Mouse (Mus musculus): ENCODE data around the gene Tuba1c. TPM values are rescaled to one million over a fixed set of nuclear protein-coding genes. Genes with fewer than 3 reads are reported as not detected.

The Tuba1c gene
- 60.9 and 85.4 TPM in 2 replicates for total RNA-seq (2014; rRNA removed)
- 281 and 339 TPM in 2 replicates for polyA plus RNA-seq (2012; rRNA removed)

- TF ChIP-seq CTCF (IDR thresholded peaks at IDR 0.05; ENCODE audit: low read depth, low read length) (no peak), POLR2A (IDR thresholded peaks at IDR 0.05; ENCODE audit: extremely low read depth, insufficient read depth, low read length) (peak; percentile 85; the same call in 1 of the 2 replicates)
- peak within 1 kb of the TSS; percentile 89 for H3K9ac ChIP-seq (ENCODE audit: low read depth, low read length)
- WGBS: under 1% methylated on average over 51 of the region's 52 CpGs
- H3K79me2 ChIP-seq (ENCODE audit: control insufficient read depth, insufficient read depth, low read length): 0 out of 2 replicates have a peak, but pooled peaks cover 5% of the 10 kb centered on the region
- DNase-seq (ENCODE audit: extremely low read depth, low read depth, low spot score): peak; percentile 94
- H3K36me3 ChIP-seq (ENCODE audit: control insufficient read depth, insufficient read depth, low read length): peaks cover 5% of the 10 kb centered on the region
- peak within 1 kb of the TSS; percentile 94 for H3K27ac ChIP-seq (replicated peaks; ENCODE audit: insufficient read depth, low read depth, low read length)
- H3K27me3 ChIP-seq (ENCODE audit: control insufficient read depth, insufficient read depth, low read length): no peaks in the 10 kb centered on the region
- H3K4me3 ChIP-seq (ENCODE audit: insufficient read depth, low read depth, low read length): peak within 1 kb of the TSS; percentile 82
- H3K4me1 ChIP-seq (ENCODE audit: control insufficient read depth, insufficient read depth, low read length): peaks cover 27% of the 10 kb centered on the region
Observed at GRCm38 (mm10) chr15:99029619-99030584, at the start of gene Tuba1c. Gene Tuba1c (plus strand): TSS chr15:99029891.

- H3K4me3 ChIP-seq (ENCODE audit: insufficient read depth, low read depth, low read length): no peak overlapping the region
- no peaks in the 10 kb centered on the region for H3K79me2 ChIP-seq (ENCODE audit: control insufficient read depth, insufficient read depth, low read length)
- 77% methylated on average over 7 of the region's 7 CpGs for WGBS
- H3K4me1 ChIP-seq (ENCODE audit: control insufficient read depth, insufficient read depth, low read length): no peaks in the 10 kb centered on the region
- no peaks in the 10 kb centered on the region for H3K36me3 ChIP-seq (ENCODE audit: control insufficient read depth, insufficient read depth, low read length)
- H3K9ac ChIP-seq (ENCODE audit: low read depth, low read length): no peak overlapping the region
- TF ChIP-seq POLR2A (IDR thresholded peaks at IDR 0.05; ENCODE audit: extremely low read depth, insufficient read depth, low read length) (no peak), CTCF (IDR thresholded peaks at IDR 0.05; ENCODE audit: low read depth, low read length) (no peak)
- no peak overlapping the region for H3K27ac ChIP-seq (replicated peaks; ENCODE audit: insufficient read depth, low read depth, low read length)
- DNase-seq (ENCODE audit: extremely low read depth, low read depth, low spot score): no peak
- no peaks in the 10 kb centered on the region for H3K27me3 ChIP-seq (ENCODE audit: control insufficient read depth, insufficient read depth, low read length)
Observed at GRCm38 (mm10) chr15:98980012-98980614, 49.6 kb upstream of the Tuba1c start.

- Histone ChIP-seq H3K27ac (replicated peaks; ENCODE audit: insufficient read depth, low read depth, low read length) (no peak overlapping the region), H3K4me1 (ENCODE audit: control insufficient read depth, insufficient read depth, low read length) (no peaks in the 10 kb centered on the region), H3K79me2 (ENCODE audit: control insufficient read depth, insufficient read depth, low read length) (no peaks in the 10 kb centered on the region), H3K36me3 (ENCODE audit: control insufficient read depth, insufficient read depth, low read length) (no peaks in the 10 kb centered on the region), H3K27me3 (ENCODE audit: control insufficient read depth, insufficient read depth, low read length) (no peaks in the 10 kb centered on the region), H3K9ac (ENCODE audit: low read depth, low read length) (no peak overlapping the region), H3K4me3 (ENCODE audit: insufficient read depth, low read depth, low read length) (no peak overlapping the region)
- TF ChIP-seq POLR2A (IDR thresholded peaks at IDR 0.05; ENCODE audit: extremely low read depth, insufficient read depth, low read length) (no peak), CTCF (IDR thresholded peaks at IDR 0.05; ENCODE audit: low read depth, low read length) (no peak)
- DNase-seq (ENCODE audit: extremely low read depth, low read depth, low spot score): no peak
- 90% methylated on average over 6 of the region's 6 CpGs for WGBS
Observed at GRCm38 (mm10) chr15:98982100-98982499, 47.6 kb upstream of the Tuba1c start.

DNA sequence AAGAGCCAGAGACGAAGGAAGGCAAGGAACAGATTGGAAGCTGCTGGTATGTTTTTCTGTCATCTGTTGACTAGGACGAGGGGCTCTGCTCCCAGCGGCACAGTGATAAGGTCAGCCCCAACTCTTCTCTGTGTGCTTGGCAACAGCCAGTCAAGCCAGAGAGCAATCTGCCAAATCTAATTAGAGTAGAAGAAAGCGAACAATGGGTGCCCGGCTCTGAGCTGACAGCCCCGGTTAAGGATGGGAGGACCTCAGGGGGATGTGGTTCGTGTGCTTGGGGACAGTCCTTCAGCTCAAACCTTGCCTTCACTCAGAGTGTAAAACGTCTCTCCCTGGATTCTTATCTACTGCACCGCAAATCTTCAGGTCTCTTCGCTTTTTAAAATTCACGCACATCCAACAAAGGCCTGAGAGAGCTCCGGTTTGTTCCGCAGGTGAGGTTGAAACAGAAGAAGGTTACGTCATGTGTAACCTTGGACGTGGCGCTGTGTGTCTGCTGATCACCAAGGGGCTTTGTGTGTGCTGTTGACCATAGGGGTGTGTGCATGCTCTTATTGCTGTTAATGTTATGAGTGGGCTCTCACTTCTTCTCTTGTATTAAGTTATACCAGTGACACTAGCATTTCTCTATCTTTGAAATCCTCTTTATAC, 46.1 kb upstream of the Tuba1c start:
- no peaks in the 10 kb centered on the region for H3K27me3 ChIP-seq (ENCODE audit: control insufficient read depth, insufficient read depth, low read length)
- no peak overlapping the region for H3K9ac ChIP-seq (ENCODE audit: low read depth, low read length)
- no peaks in the 10 kb centered on the region for H3K36me3 ChIP-seq (ENCODE audit: control insufficient read depth, insufficient read depth, low read length)
- H3K4me1 ChIP-seq (ENCODE audit: control insufficient read depth, insufficient read depth, low read length): no peaks in the 10 kb centered on the region
- H3K4me3 ChIP-seq (ENCODE audit: insufficient read depth, low read depth, low read length): no peak overlapping the region
- 71% methylated on average over 16 of the region's 16 CpGs for WGBS
- H3K79me2 ChIP-seq (ENCODE audit: control insufficient read depth, insufficient read depth, low read length): no peaks in the 10 kb centered on the region
- TF ChIP-seq POLR2A (IDR thresholded peaks at IDR 0.05; ENCODE audit: extremely low read depth, insufficient read depth, low read length) (no peak), CTCF (IDR thresholded peaks at IDR 0.05; ENCODE audit: low read depth, low read length) (no peak)
- no peak for DNase-seq (ENCODE audit: extremely low read depth, low read depth, low spot score)
- no peak overlapping the region for H3K27ac ChIP-seq (replicated peaks; ENCODE audit: insufficient read depth, low read depth, low read length)

DNA sequence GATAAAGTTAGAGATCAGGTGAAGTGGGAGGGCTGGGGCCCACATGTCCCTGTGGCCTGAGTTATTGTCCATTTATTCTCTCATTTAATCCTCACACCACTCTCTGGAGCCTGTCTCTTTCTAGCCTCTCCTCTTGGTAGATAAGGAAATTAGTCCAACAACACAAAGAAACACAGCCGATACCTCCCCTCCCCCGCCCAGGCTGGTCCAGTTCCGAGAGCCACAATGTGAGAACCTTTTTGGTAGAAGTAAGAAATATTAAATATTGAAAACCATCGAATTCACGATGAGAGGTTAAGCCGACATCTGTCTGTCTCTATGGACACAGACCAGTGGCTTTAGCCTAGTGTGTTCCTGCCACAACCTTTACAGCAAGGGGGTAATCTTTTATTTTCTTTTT, 45.0 kb upstream of the Tuba1c start:
- Histone ChIP-seq H3K27ac (replicated peaks; ENCODE audit: insufficient read depth, low read depth, low read length) (no peak overlapping the region), H3K79me2 (ENCODE audit: control insufficient read depth, insufficient read depth, low read length) (no peaks in the 10 kb centered on the region), H3K4me1 (ENCODE audit: control insufficient read depth, insufficient read depth, low read length) (no peaks in the 10 kb centered on the region), H3K36me3 (ENCODE audit: control insufficient read depth, insufficient read depth, low read length) (no peaks in the 10 kb centered on the region), H3K9ac (ENCODE audit: low read depth, low read length) (no peak overlapping the region), H3K4me3 (ENCODE audit: insufficient read depth, low read depth, low read length) (no peak overlapping the region), H3K27me3 (ENCODE audit: control insufficient read depth, insufficient read depth, low read length) (no peaks in the 10 kb centered on the region)
- TF ChIP-seq CTCF (IDR thresholded peaks at IDR 0.05; ENCODE audit: low read depth, low read length): no peak
- no peak for TF ChIP-seq POLR2A (IDR thresholded peaks at IDR 0.05; ENCODE audit: extremely low read depth, insufficient read depth, low read length)
- WGBS: 75% methylated on average over 6 of the region's 6 CpGs
- DNase-seq (ENCODE audit: extremely low read depth, low read depth, low spot score): no peak
